Mouse (Mus musculus): ENCODE results near the gene Gm2016. TPM values are rescaled to one million over a fixed set of nuclear protein-coding genes. Genes with fewer than 3 reads are reported as not detected.
"Not testable (repeated sequence)": the region's sequence is repeated elsewhere in the genome, so short reads cannot be mapped to it uniquely, and the experiment has no call there.

The Gm2016 gene
- not detected for total RNA-seq (2021)
- long read RNA-seq, experiment 1, result 0 reads
- long read RNA-seq, experiment 2, result 0 reads

- DNase-seq (ENCODE audit: low spot score), result not testable (repeated sequence)
These were observed at the start of gene Gm2016 for GRCm38 (mm10) chr12:87873772-87874171. Gene Gm2016, plus strand, starts transcription at chr12:87874072.

- not testable (repeated sequence) for DNase-seq (ENCODE audit: low spot score)
These were observed 31.6 kb upstream of the Gm2016 start, which contains the start of gene Gm2001 for GRCm38 (mm10) chr12:87842239-87842638. Gene Gm2001, minus strand, starts transcription at chr12:87842339.

GRCm38 (mm10) chr12:87850657-87851056, 23.2 kb upstream of the Gm2016 start:
- not testable (repeated sequence) for DNase-seq (ENCODE audit: low spot score)

DNA sequence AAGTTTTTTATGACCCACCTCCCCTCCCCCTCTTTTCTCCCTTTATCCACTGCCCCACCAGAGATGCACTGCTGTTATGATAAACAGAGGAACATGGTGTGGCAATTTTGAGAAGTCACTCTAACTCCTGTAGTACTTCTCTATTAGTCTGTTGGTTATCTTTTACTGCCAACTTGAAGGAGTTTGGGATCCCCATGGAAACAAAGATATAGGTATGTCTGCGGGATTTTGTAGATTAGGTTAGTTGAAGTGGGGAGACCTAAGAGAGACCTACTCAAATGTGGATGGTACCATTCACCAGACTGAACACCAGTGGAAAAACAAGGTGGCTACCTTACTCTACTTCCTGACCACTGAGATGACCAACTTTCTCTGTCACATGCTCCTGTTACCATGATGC, 17.8 kb upstream of the Gm2016 start:
- DNase-seq (ENCODE audit: low spot score), result not testable (repeated sequence)

GRCm38 (mm10) chr12:87861740-87862692, 11.9 kb upstream of the Gm2016 start:
- DNase-seq (ENCODE audit: low spot score), result not testable (repeated sequence)

DNA sequence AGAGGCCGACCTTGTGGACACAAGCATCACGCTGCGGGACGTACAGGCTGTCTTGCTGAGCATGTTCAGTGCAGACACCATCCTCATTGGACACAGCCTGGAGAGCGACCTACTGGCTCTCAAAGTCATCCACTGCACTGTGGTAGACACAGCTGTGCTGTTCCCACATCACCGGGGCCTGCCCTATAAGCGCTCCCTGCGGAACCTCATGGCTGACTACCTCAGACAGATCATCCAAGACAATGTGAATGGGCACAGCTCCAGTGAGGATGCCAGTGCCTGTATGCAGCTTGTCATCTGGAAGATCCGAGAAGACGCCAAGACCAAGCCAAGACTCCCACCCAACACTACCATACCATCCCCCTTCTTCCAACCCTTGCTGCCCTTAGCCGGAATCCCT, 10.2 kb upstream of the Gm2016 start:
- DNase-seq (ENCODE audit: low spot score), result not testable (repeated sequence)

DNA sequence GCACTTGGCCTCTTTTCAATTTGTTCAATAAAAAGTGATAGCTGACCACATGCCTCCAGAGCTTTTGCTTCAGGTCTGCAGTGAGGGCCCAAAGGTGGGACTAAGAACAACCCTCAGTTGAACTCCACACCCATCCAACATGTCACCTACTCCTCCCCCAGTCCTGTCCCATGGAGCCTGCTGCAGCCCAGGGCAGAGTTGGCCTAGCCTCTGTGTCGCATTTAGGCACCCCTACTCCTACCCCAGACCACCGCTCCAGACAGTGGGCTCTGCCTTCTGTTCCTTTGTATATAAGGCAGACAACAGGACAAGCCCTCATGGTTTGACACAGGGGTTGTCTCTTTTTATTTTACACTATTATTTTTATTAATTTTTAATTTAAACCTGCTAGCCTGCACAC, 9.8 kb upstream of the Gm2016 start:
- DNase-seq (ENCODE audit: low spot score), result not testable (repeated sequence)

- DNase-seq (ENCODE audit: low spot score), result not testable (repeated sequence)
These were observed 21.2 kb downstream of the Gm2016 start, which contains the start of gene Gm2022 for GRCm38 (mm10) chr12:87895070-87895469. Gene Gm2022, plus strand, starts transcription at chr12:87895370.

DNA sequence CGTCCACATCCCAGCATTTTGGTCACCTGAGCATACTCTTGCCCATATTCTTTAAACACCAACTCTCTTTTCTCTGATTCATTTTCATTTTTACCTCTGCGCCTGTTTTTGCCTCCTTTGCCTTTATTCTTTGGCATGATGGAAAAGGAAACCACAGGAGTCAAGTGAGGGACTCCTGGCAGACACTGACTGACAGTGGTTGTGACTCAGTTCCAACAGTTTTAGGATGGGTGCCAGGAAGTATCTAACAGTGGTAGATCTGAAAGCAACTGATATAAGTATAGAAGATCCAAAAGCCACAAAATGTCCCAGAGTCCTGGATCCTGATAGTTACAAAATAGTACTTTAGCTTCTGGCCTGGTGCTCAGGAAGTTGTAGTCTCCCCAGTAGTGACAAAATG, 45.8 kb downstream of the Gm2016 start, which contains the start of gene Gm2035:
TSS of gene Gm2035 (minus strand) at position 137 of the 400 bp plus-strand sequence.
- not testable (repeated sequence) for DNase-seq (ENCODE audit: low spot score)

Other genes with a start within 250 kb of the Gm2016 start
- gene Gm16381, start 229.5 kb upstream of the Gm2016 start, total RNA-seq (2021), result not detected
- not detected for gene Gm21319, start 98.3 kb upstream of the Gm2016 start, total RNA-seq (2021)
- not detected for gene Gm21936, start 78.6 kb upstream of the Gm2016 start, total RNA-seq (2021)
- not detected for gene BB287469, start 57.5 kb upstream of the Gm2016 start, total RNA-seq (2021)
- not detected for gene Gm2001, start 31.7 kb upstream of the Gm2016 start, total RNA-seq (2021)
- not detected for gene Gm2022, start 21.3 kb downstream of the Gm2016 start, total RNA-seq (2021)
- gene Gm2035, start 45.8 kb downstream of the Gm2016 start, total RNA-seq (2021), result not detected
- not detected for gene Gm2042, start 80.0 kb downstream of the Gm2016 start, total RNA-seq (2021)
- gene Gm2075, start 137.8 kb downstream of the Gm2016 start, total RNA-seq (2021), result not detected
- not detected for gene Gm6803, start 144.7 kb downstream of the Gm2016 start, total RNA-seq (2021)
- gene Gm2056, start 152.9 kb downstream of the Gm2016 start, total RNA-seq (2021), result not detected
- gene Gm16368, start 209.6 kb downstream of the Gm2016 start, total RNA-seq (2021), result not detected

Measured in gastrocnemius, adult 18-20 months (tissue).